Mouse (Mus musculus) hindbrain, embryonic 16.5 days (tissue): ENCODE results near the gene Btbd3. TPM values are rescaled to one million over a fixed set of nuclear protein-coding genes. Genes with fewer than 3 reads are reported as not detected.

ENCODE experiments used
- ATAC-seq: fragments of 200-750 bp; cut with Nextera tagmentation; 2 replicates; pipeline ENCODE4 v1.8.0; 2017; ENCODE audit warnings: moderate TSS enrichment, moderate library complexity
- H3K27ac ChIP-seq: fragments of 300-500 bp; sonication (generic); 2 replicates; pipeline ENCODE4 v1.5.1; 2014; ENCODE audit warnings: low read depth, mild to moderate bottlenecking, control low read depth, low read length, moderate library complexity
- H3K27me3 ChIP-seq: fragments of 300-500 bp; sonication (generic); replicated peaks from 2 replicates; pipeline ENCODE4 v1.6.1; 2014; ENCODE audit warnings: low read length; ENCODE audit not compliant: control insufficient read depth, insufficient read depth
- H3K36me3 ChIP-seq: fragments of 300-500 bp; sonication (generic); 2 replicates; pipeline ENCODE4 v1.6.1; 2014; ENCODE audit warnings: mild to moderate bottlenecking, low read length, moderate library complexity, mixed read lengths; ENCODE audit not compliant: control insufficient read depth, insufficient read depth
- H3K4me1 ChIP-seq: fragments of 300-500 bp; sonication (generic); 2 replicates; pipeline ENCODE4 v1.6.1; 2014; ENCODE audit warnings: low read depth, low read length; ENCODE audit not compliant: control insufficient read depth, insufficient read depth
- H3K4me2 ChIP-seq: fragments of 300-500 bp; sonication (generic); 2 replicates; pipeline ENCODE4 v1.6.1; 2014; ENCODE audit warnings: mild to moderate bottlenecking, low read length, control low read depth, moderate library complexity
- H3K4me3 ChIP-seq: fragments of 300-500 bp; sonication (generic); 2 replicates; pipeline ENCODE4 v1.5.1; 2014; ENCODE audit warnings: mild to moderate bottlenecking, low read length, control low read depth, moderate library complexity
- H3K9ac ChIP-seq: fragments of 300-500 bp; sonication (generic); 2 replicates; pipeline ENCODE4 v1.6.1; 2014; ENCODE audit warnings: low read depth, mild to moderate bottlenecking, control low read depth, low read length, moderate library complexity
- H3K9me3 ChIP-seq: fragments of 300-500 bp; sonication (generic); 2 replicates; pipeline ENCODE4 v1.6.1; 2014; ENCODE audit warnings: mild to moderate bottlenecking, low read length, moderate library complexity; ENCODE audit not compliant: control insufficient read depth
- WGBS: fragments of 180-500 bp; shearing (Covaris S2); extraction: QIAGEN DNeasy Blood & Tissue Kit; methylation state at CpG from one replicate; pipeline ENCODE4 v1.1.7; 2014; 5-methylcytosine and 5-hydroxymethylcytosine counted together
- polyA plus RNA-seq: library from polyadenylated mRNA; unstranded; fragments of >200 nt; fragmentation: Nextera tagmentation; extraction: Ambion mirVana; gene quantifications from 2 replicates; pipeline ENCODE4 v1.2.1, GENCODE M21; 2015

The Btbd3 gene
- polyA plus RNA-seq, 1 experiment from 2014 or later, result 33.7 TPM

- Histone ChIP-seq H3K9me3 (no peaks in the 10 kb centered on the region), H3K4me1 (no peaks in the 10 kb centered on the region), H3K27ac (no peak overlapping the region), H3K9ac (no peak overlapping the region), H3K36me3 (no peaks in the 10 kb centered on the region), H3K4me3 (no peak overlapping the region), H3K4me2 (no peak overlapping the region), H3K27me3 (no peaks in the 10 kb centered on the region)
- no peak for ATAC-seq
- WGBS, result 36% methylated on average over 6 of the region's 6 CpGs
Measured at GRCm38 (mm10) chr2:138337886-138338494, 81.6 kb downstream of the Btbd3 start.

DNA sequence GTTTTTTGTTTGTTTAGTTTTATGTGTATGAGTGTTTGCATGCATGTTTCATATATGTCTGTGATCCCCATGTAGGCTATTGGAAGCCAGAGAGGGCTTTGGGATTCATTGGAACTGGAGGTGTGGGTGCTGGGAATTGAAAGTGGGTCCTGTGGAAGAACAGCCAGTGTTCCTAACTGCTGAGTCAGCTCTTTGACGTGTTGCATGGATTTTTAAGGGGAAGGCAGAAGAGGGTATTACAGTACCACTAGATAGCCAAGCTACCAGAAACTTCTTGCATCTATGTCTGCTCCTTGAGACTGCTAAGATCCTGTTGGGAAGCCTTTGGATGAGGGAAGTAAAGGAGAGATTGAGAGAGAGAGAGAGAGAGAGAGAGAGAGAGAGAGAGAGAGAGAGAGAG lies 82.2 kb downstream of the Btbd3 start:
- ATAC-seq, result no peak
- Histone ChIP-seq H3K4me2 (no peak overlapping the region), H3K27ac (no peak overlapping the region), H3K27me3 (no peaks in the 10 kb centered on the region), H3K4me3 (no peak overlapping the region), H3K36me3 (no peaks in the 10 kb centered on the region), H3K9me3 (no peaks in the 10 kb centered on the region), H3K9ac (no peak overlapping the region), H3K4me1 (no peaks in the 10 kb centered on the region)
- 58% methylated on average over 1 of the region's 1 CpGs for WGBS

GRCm38 (mm10) chr2:138355366-138355765 lies 99.0 kb downstream of the Btbd3 start:
- H3K4me2 ChIP-seq, result no peak overlapping the region
- no peaks in the 10 kb centered on the region for H3K36me3 ChIP-seq
- H3K9me3 ChIP-seq, result no peaks in the 10 kb centered on the region
- H3K4me3 ChIP-seq, result no peak overlapping the region
- WGBS, result 97% methylated on average over 3 of the region's 3 CpGs
- no peaks in the 10 kb centered on the region for H3K4me1 ChIP-seq
- H3K27ac ChIP-seq, result no peak overlapping the region
- no peak for ATAC-seq
- H3K9ac ChIP-seq, result no peak overlapping the region
- no peaks in the 10 kb centered on the region for H3K27me3 ChIP-seq

DNA sequence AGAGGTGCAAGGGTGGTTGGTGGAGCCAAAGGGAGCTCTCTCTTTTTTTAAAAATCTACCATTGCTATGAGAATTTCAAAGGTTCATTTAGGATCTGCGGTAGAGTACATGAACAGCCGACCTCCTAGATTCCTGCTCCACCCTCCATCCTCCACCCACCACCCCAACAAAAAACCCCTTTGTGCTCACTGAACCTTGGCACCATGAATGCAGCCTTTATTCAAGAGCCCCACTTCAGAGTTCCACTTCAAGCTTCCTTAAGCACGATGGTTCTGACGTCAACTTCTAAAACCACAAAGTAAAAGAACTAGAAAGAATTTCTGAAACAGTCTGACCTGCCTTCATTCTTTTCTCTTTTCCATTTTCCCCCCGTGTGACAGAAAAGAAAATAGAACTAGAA lies 106.1 kb downstream of the Btbd3 start:
- ATAC-seq, result no peak
- 29% methylated on average over 5 of the region's 5 CpGs for WGBS
- Histone ChIP-seq H3K27ac (no peak overlapping the region), H3K36me3 (no peaks in the 10 kb centered on the region), H3K9me3 (no peaks in the 10 kb centered on the region), H3K4me1 (no peaks in the 10 kb centered on the region), H3K4me2 (no peak overlapping the region), H3K9ac (no peak overlapping the region), H3K27me3 (no peaks in the 10 kb centered on the region), H3K4me3 (no peak overlapping the region)

GRCm38 (mm10) chr2:138365391-138365790 lies 109.0 kb downstream of the Btbd3 start:
- no peaks in the 10 kb centered on the region for H3K27me3 ChIP-seq
- no peak overlapping the region for H3K4me2 ChIP-seq
- no peaks in the 10 kb centered on the region for H3K4me1 ChIP-seq
- no peak overlapping the region for H3K4me3 ChIP-seq
- H3K9ac ChIP-seq, result no peak overlapping the region
- WGBS, result 88% methylated on average over 4 of the region's 4 CpGs
- H3K27ac ChIP-seq, result no peak overlapping the region
- H3K36me3 ChIP-seq, result no peaks in the 10 kb centered on the region
- no peaks in the 10 kb centered on the region for H3K9me3 ChIP-seq
- no peak for ATAC-seq

DNA sequence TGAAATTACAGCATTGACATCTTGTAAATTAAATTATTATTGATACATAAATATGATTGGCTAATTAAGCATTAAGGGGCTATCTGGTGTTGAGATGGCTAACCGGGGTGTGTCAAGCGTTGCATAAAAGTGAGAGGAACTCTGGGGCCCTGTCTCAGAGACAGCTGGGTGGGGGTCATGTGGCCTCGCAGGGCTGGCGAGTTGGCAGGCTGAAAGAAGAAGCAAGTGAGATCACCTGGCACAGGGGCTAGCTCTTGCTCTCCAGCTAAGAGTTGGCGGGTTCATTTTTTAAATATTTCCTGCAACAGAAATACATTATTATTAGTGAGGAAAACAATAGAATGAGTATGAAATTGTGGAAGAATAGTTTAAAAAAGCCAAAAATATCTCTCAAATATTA lies 118.2 kb downstream of the Btbd3 start:
- H3K36me3 ChIP-seq, result no peaks in the 10 kb centered on the region
- H3K4me1 ChIP-seq, result no peaks in the 10 kb centered on the region
- 85% methylated on average over 5 of the region's 5 CpGs for WGBS
- H3K9ac ChIP-seq, result no peak overlapping the region
- no peaks in the 10 kb centered on the region for H3K9me3 ChIP-seq
- no peak for ATAC-seq
- no peak overlapping the region for H3K4me3 ChIP-seq
- H3K4me2 ChIP-seq, result no peak overlapping the region
- H3K27ac ChIP-seq, result no peak overlapping the region
- H3K27me3 ChIP-seq, result no peaks in the 10 kb centered on the region

- Histone ChIP-seq H3K27ac (no peak overlapping the region), H3K36me3 (no peaks in the 10 kb centered on the region), H3K9me3 (no peaks in the 10 kb centered on the region), H3K4me1 (no peaks in the 10 kb centered on the region), H3K9ac (no peak overlapping the region), H3K27me3 (no peaks in the 10 kb centered on the region), H3K4me2 (no peak overlapping the region), H3K4me3 (no peak overlapping the region)
- ATAC-seq, result no peak
Measured at GRCm38 (mm10) chr2:138378855-138379254, 122.5 kb downstream of the Btbd3 start.

- Histone ChIP-seq H3K27me3 (no peaks in the 10 kb centered on the region), H3K4me3 (no peak overlapping the region), H3K36me3 (no peaks in the 10 kb centered on the region), H3K4me2 (no peak overlapping the region), H3K9me3 (no peaks in the 10 kb centered on the region), H3K27ac (no peak overlapping the region), H3K4me1 (no peaks in the 10 kb centered on the region), H3K9ac (no peak overlapping the region)
- ATAC-seq, result no peak
- WGBS, result 86% methylated on average over 2 of the region's 2 CpGs
Measured at GRCm38 (mm10) chr2:138384762-138385161, 128.4 kb downstream of the Btbd3 start.

DNA sequence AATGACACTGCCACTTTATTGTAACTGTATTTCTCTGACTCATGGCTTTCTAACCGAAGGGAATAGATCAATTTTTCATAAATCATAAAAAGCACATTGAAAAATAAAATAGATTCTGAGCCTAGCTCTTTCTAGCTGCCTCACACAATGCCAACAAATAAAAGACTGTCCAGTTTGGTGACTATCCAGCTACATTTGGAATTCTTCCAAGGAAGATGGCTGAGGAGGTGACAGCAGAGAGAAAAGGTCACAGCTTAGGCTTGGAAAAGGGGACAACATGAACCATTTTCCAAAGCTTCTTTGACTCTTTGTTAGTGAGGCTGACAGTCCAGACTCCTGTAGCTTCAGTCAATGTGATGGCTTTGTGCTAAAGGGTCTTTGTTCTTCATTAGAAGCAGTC lies 132.2 kb downstream of the Btbd3 start:
- WGBS, result 60% methylated on average over 1 of the region's 1 CpGs
- Histone ChIP-seq H3K4me3 (no peak overlapping the region), H3K4me1 (no peaks in the 10 kb centered on the region), H3K9me3 (no peaks in the 10 kb centered on the region), H3K36me3 (no peaks in the 10 kb centered on the region), H3K27ac (no peak overlapping the region), H3K9ac (no peak overlapping the region), H3K27me3 (no peaks in the 10 kb centered on the region), H3K4me2 (no peak overlapping the region)
- 0 out of 2 replicates have a peak, but pooled peaks have one; percentile 40 for ATAC-seq

DNA sequence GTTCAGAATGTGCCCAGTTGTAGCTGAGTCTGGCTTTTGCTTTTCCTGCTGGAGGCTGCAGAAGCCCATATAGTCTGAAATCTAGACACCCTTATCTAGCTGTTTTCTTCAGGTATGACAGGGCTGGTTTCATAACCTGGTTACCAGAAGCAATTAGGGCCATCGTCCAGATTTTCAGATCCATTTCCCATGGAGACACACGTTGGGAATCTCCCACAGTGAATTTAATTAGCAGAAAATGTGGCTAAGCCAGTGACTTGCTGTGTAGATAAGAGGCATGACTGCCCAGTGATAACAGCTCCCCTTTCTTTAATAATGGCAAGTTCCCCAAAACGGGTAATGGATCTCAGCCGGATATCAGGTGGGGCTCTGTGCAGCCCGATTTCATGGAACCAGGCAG lies 146.7 kb downstream of the Btbd3 start:
- H3K9ac ChIP-seq, result no peak overlapping the region
- H3K27ac ChIP-seq, result no peak overlapping the region
- ATAC-seq, result no peak; the same call in 1 of the 2 replicates
- no peaks in the 10 kb centered on the region for H3K27me3 ChIP-seq
- no peaks in the 10 kb centered on the region for H3K36me3 ChIP-seq
- no peaks in the 10 kb centered on the region for H3K4me1 ChIP-seq
- no peak overlapping the region for H3K4me2 ChIP-seq
- no peaks in the 10 kb centered on the region for H3K9me3 ChIP-seq
- no peak overlapping the region for H3K4me3 ChIP-seq
- 33% methylated on average over 5 of the region's 5 CpGs for WGBS
